Mouse (Mus musculus): ENCODE data around the gene Col6a1.

DNA sequence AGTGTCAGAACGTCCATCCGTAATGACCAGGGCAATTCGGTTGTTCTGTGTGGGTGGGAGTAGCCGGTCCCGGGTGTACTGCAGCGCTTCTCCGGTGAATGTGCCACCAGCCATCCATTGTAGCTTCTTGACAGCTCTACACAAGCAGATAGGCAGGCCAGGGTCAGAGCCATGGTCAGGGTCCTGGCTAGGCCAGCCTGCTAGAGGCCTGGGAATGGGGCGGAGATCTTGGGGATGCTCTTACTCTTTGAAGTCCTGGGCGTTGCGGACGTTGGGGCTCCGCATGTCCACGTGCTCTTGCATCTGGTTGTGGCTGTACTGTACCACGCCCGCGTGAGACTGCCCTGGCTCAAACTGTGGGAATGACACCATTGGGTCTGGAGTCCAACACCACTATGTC is 14.6 kb downstream of the Col6a1 start:
- TF ChIP-seq CTCF (IDR thresholded peaks at IDR 0.05; ENCODE audit: control insufficient read depth, insufficient read depth, insufficient replicate concordance, low read depth, low read length), result no peak
- no peak for TF ChIP-seq POLR2A (IDR thresholded peaks at IDR 0.05; ENCODE audit: control insufficient read depth, low read depth, low read length)
